Mouse (Mus musculus) B cell, adult 2 months (primary cell): ENCODE measurements around the gene Capza3.

Source experiments
- DNase-seq, 2 experiments: peaks; one replicate each; pipeline ENCODE4 v3.0.0; 2022

The Capza3 gene

DNA sequence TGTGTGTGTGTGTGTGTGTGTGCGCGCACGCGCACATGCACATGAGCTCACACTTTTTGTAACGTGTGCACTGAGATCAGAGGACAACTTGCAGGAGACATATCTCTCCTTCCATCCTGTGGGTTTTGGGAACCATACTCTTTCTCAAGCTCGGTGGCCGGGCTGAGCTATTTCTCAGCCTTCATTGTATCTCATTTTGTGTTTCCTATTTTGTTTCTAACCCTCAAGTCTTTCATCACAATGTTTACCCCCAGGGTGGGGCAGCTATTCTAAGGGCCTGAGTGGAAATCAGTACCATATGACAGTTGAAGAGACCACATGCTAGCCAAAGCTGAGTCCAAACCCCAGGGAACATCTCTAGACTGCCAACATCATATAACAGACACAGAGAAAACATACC lies at the start of gene Capza3:
Capza3 (plus strand) TSS at position 301 of the 400 bp plus-strand sequence.
- no peak for DNase-seq

DNA sequence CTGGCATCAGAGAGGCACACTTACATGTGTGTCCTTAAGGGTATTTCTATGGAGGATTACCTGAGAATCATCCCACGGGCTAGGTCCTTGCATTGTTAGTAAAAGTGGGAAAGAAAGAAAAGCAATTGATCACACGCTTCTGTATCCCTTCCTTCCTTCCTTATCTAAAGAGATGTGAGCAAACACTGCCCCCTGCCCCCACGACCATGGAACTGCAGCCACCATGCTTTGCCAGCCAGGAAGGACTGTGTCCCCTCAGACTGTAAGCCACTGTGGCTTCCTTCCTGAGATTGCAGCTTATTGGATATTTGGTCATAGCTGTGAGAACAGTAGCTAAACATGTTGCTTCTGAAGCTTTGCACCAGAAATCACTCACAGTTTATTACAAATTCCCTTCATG lies 35.9 kb upstream of the Capza3 start:
- DNase-seq = no peak

DNA sequence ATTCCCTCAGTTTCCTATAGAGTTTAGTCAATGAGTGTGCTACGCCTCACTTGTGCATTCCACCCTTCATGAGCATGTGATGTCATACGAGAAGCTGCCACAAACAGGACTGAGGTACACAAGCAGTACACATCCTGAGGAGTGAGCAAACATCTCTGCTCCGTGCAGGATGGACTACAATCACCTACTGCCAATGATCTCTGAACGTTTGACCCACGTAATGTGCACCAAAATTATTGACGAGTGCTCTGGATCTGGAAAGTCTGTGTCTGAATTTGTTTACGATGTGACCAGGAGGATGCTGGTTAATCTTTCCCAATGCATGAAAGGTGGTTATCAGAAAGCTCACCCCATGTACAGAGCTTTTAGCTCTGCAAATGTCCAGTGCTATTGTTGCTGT lies 16.6 kb upstream of the Capza3 start:
- DNase-seq = no peak

DNA sequence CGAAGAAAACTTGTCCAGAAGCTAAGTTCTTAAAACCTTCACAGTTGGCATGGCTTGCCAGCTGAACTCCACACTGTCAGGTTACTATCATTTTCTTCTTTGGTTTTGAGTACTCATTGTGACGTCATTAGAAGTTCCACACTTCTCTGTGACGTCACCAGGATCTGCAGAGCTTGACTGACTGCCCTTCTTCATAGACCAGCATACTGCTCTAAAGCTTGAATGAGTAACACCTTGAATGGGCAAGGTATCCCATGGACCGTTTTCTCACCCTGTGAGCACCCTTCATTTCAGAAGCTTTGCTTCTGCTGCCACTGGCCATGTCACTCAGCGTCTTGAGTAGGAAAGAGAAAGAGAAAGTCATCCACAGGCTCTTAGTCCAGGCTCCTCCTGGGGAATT lies 305 bp downstream of the Capza3 start, which contains the start of gene Plcz1:
Plcz1 (minus strand) TSS at position 101 of the 400 bp plus-strand sequence.
- DNase-seq = no peak

DNA sequence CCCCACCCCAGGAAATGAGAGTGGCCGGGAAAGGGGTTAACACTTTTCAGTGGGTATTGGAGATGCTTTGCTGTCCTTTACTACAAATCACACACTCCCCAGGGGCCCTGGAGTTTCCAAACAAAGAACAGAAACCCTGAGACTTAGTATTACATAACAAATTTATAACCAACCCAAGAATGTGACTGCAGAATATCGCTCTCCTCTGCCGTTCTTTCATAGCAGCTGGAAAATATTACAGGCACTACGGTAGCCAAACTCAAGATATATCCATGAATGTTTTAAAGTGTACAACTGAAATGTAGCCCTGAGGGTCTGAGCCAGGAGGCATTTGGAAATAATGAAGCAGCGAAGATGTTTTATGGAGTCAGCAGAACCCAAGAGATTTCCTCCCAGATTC lies 10.4 kb downstream of the Capza3 start:
- DNase-seq = no peak

DNA sequence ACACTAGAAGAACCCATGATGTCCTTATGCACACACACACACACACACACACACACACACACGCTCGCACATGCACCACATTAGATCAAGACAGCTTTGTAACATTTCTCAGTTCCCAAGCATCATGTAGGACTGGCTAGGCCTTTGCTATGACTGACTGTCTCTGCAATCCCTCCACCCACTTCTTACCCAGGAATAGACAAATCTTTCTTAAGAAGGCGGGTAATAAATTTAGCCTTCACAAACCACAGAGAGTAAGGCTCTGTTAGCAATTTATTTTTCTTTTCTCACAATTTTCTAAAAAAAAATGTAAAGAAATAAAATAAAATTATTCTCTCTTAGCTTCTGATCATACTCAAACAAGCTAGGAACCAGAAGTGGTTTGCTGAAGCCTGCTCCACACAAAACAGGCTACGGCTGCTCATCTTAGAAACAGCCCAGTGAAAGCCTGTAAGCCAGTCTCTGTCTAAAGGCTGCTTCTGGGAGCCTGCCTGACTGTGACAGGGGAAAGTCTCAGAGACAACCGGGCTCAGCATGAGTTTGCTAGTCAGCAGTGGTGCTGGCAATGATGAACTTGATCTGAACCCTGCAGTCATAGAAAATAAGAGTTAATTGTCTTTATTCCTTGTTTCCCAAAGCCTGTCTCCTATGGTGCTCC lies 13.3 kb downstream of the Capza3 start:
- DNase-seq = no peak

DNA sequence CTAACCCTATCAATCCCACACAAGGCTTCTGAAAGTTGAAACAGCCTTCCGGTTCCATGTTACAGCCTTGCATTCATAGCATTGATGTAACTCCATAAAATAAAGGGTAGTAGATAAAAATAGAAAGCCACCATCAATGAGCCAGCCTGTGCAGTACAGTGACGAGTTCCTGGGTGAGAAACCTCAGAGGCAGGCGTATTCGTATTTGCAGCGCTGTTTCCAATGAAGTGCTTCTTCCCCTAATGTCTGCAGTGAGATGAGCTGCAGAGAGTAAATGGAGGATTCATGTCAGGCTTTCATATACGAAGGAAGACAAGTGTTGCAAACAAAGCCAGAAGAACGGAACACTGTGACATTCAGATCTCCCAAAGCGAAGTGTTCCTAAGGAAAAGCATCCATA lies 28.1 kb downstream of the Capza3 start:
- no peak for DNase-seq

DNA sequence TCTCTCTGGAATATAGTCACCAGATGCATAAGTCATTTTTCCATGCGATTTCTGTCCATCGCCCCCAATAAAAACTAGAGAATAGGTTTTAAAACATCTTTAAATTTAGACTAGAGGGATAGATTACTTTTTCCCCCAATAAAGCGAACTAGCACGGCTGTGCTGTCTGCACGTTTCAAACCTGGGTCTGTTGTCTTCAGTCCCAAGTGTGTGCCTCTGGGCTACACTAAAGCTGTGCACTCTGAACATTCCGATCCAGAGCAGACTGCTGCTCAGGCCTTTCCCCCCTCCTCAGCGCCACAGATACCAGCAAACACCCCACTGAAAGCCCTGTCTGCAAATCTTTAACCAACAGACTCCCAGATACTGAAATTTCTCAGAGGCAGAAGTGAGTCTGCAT lies 39.9 kb downstream of the Capza3 start:
- no peak for DNase-seq

DNA sequence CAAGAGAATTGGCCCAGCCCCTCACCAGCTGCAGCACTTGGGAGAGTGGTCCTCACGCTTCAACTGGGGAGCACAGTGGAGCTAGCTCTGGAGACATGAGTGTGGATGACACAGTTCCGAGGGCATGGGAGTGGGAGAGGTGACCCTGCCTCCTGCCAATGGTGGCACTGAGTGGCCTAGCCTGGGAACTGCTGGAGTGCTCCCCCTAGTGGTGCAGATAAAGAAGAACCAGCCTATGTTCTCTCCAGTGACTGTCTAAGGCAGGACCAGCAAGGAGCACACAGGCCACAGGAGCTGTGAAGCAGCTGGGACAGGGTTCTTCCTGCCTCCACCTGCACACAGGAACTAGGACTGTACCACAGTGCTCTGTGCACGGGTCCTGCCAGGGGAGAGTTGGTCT lies 40.7 kb downstream of the Capza3 start:
- no peak for DNase-seq

DNA sequence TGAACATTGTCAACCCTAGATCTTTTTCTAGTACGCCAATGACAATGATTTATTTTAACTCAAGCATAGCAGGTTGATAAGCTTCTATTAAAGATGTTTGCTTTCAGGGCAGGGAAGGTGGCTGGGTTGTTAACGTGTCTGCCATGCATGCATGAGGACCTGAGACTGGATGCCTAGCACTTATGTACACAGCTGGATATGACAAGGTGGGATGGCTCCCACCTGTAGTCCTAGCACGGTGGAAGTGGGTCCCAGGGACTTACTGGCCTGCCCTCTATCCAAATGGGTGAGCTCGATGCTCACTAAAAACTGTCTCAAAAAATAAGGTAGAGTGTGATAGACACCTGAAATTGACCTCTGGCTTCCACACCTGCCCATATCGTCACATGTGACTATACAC lies 48.8 kb downstream of the Capza3 start:
- DNase-seq = no peak
